Mouse (Mus musculus) thymus, postnatal 4 days (tissue): ENCODE results near the gene Slc38a4.

ENCODE experiments used
- DNase-seq: peaks from one replicate; pipeline ENCODE4 v3.0.0; 2021

Gene Slc38a4

DNA sequence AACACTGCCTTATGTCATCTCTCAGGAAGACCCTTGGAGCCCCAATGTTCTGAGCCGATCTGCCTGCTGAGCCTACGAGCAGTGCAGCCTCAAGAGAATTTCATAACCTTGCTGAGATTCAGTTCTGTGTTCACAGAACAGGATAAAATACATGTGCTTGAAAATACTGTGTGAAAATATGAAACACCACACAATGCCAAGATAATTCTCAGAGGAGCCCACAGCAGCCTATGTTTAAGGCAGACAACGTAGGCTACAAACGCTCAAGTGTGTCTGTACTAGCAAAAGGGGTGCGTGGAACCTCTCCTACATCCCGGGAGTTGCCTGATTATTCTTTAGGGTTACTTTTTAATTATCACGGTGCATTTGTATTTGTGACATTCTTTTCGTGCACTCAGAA, 92.4 kb downstream of the Slc38a4 start:
- no peak for DNase-seq

DNA sequence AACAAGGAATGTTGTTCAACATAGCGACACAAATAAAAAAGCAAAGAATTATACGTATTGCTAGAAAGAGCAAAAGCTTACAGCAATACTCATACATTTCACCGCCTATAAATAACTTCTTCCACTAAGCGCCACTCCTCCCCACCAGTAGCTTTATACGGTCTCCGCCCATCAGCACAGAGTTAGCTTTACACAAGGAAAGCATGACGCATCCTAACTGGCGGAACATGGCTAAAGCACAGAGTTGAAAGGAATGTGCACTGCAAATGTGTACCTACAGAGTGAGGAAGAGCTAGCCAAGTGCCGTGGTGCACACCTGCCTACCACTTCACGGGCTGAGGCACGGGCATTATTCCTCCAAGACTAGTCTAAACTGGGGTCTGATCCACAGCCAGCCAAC, 95.4 kb downstream of the Slc38a4 start:
- no peak for DNase-seq

DNA sequence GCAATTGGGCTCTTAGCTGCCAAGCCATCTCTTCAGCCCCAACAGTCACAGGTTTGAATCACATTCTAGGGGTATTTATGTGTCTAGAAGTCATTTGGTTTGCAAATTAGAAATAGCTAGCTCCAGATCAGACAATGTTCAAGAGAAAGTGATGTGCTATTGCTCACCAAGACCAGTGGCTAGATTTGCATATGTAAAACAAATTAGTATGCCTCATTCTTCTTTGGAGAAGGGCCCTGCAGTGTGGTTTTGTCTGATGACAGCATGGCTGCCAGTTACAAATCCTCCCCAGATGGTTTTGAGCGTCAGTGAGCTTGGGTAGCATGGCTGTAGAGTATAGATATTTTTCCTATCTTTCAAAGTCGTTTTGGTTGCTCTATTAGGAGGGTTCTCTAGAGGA, 96.5 kb downstream of the Slc38a4 start:
- DNase-seq: no peak

DNA sequence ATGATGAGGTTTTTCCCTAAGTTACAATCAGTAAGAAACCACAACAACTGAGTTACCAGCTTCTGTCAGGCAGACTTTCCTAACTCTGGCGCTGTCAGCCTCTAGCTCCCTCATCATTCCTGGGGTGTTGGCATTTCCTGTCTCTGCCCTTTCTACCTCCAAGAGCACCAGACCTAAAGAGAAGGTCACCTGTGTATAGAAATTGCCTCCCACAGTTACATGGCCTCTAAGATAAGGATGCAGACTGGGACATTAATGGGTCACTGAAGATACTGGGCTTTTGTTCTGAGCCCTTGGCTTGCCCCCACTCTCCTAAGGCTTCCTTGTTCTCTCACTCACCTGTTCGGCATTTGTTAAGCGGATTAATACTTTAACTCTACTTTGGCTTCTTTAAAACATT, 99.1 kb downstream of the Slc38a4 start:
- no peak for DNase-seq

DNA sequence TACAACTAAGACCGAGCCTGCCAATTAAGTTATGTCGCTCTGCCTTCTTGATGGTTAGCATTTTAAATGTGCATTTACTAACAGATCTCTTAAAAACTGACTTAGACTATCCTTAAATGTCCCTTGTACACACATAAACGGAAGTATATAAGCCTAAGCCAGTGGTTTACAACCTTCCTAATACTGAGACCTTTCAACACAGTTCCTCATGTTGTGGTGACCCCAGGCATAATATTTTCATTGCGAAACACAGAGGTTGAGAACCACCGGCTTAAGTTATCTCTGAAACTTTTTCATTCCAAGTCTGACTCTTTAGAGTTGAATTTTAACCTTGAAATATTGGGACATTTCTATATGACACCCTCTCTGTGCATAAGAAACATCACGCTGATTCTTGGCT, 101.4 kb downstream of the Slc38a4 start:
- DNase-seq: no peak

DNA sequence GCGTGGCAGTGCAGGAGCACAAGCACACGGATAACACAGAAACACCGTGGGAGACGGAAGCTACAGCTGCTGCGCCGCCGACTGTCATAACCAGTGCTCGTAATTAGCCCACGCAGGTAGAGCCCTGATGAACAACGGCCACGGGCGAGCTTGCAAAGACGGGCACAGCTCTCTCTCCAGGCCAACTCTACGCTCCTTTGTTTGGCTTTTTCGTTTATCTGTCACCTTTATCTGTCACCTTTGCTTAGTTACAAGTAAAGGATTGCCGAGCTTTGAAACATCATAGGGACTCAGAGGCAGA, 101.9 kb downstream of the Slc38a4 start:
- DNase-seq: no peak

DNA sequence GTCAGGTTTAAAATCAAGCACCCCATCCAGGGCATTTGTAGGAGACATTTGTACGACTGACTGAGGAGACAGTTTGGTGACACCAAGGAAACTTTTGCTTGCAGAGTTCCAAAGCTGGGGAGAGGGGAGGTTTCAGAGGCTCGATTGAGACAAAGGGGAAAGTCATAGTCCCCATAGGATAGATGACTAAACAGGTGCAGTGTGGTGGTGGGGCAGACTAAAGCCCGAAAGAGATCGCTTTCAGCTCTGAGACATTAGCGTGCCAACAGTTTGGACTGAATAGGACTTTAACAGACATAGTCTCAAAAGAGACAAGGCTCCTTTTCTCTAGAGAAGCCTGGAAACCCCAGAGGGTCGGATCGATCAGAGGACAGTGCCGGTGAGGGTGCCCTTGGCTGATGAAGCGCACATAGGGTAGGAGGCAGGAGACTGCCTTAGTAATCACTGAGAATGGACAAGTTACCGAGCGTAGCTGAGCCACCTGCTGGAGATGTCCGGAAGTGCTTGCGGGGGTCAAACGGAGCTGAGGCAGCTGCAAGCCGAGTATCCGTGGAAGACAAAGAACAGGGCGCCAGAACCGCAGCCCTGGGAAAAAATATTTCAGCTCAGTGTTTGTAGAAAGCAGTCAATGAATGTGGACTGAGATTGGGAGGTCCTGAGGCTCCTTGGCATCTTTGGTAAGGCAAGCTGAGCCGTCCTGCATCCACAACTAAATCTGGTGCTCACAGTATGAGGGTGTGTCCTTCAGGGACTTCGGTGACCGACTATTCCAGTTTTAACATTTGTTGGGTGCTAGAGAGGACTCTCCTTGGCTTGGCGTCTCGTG, 102.4 kb downstream of the Slc38a4 start:
- peak; percentile 87 for DNase-seq

DNA sequence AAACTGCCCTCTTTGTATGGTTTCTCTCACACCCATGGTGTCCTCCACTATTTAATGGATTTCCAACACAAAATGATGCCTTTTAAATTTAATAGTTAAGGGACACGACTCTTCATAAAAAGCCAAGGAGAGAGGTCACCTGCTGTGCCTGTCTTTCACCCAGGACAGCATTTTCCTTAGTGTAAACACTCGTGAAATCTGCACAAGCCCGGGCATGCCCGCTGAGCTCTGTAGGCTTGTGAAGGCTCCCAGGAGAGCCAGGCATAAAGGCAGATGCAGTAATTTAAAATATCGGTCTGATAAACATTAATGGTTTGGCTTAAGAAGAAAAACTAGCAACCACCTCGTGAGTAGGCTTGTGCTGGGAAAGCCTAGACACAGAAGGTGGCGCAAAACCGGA, 103.3 kb downstream of the Slc38a4 start:
- no peak for DNase-seq

DNA sequence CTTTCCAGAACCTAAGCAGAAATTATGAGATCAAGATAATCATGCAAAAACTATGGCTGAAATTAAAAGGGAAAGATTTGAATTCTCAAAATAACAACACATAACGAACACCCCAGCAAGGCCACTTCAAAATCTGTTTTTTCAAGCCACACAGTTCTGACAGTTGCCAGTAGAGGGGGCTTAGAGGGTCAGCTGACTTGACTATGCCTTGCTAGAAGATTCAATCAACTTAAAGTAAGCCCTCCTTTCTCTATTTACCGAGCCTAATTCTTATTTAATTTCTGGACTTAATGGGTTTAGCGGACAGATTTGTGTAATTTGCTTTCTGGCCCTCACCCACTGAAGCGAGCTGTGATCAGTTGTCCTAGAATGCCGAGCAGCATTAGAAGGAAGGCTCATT, 104.0 kb downstream of the Slc38a4 start:
- peak; percentile 26 for DNase-seq

DNA sequence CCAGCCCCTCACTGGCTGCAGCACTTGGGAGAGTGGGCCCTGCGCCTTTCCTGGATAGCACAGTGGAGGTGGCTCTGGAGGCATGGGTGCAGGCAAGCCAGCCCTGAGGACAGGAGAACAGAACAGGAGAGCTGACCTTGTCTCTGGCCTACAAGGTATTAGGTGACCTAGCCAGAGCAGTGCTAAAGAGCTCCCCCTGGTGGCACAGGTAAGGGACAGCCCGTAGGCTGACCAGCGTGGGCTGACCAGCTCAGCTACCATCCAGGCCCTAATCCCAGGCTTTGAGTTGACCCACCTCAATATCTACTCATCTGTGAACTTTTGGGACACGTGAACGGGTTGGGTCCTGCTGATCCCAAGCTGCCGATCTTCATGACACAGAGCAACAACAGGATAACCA, 107.3 kb downstream of the Slc38a4 start:
- peak; percentile 64 for DNase-seq
